Mouse (Mus musculus) lung, postnatal 10 days (tissue): ENCODE data around the gene Dusp1.

Experiments used
- DNase-seq: peaks from one replicate; pipeline ENCODE4 v3.0.0; 2021

Gene Dusp1

DNA sequence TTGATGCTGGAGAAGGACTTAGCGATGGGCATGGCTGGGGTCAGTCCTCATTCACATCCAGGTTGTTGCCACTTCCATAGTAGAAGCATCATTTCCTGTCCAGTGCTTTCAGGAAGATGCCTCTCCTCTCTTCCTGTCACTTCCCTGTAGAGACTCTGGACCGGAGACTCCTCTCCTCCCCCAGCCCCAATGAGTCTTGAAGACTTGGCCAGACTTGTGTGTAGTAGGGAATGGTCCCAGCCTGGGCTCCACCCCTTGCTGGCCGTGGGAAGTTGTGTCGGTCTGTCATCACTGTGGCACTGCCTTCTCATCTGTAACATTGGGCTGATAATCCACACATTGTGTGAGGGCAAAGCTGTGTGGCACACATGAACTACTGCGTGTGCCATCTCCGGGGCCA, 21.7 kb upstream of the Dusp1 start:
- DNase-seq: peak; percentile 73

- no peak for DNase-seq
Measured at GRCm38 (mm10) chr17:26583056-26583455, 21.1 kb upstream of the Dusp1 start.

DNA sequence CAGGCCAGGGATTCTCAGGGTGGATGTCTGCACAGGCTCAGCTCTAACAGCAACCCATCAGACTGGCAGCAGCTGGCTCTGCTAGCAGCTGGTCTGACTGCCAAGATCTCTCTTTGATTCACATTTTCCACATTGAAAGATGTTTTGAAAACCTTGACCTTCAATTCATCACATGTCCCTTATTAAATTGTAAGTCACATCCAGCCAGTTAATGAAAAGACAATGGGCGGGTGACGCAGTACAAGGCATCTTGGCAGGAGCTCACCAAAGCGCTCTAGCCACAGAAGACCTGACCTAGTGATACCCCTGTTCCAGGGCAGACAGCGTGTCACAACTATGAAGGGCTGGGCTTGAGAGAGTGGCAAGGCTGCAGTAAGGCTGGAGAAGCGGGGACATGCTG, 20.4 kb upstream of the Dusp1 start:
- DNase-seq: peak; percentile 79

DNA sequence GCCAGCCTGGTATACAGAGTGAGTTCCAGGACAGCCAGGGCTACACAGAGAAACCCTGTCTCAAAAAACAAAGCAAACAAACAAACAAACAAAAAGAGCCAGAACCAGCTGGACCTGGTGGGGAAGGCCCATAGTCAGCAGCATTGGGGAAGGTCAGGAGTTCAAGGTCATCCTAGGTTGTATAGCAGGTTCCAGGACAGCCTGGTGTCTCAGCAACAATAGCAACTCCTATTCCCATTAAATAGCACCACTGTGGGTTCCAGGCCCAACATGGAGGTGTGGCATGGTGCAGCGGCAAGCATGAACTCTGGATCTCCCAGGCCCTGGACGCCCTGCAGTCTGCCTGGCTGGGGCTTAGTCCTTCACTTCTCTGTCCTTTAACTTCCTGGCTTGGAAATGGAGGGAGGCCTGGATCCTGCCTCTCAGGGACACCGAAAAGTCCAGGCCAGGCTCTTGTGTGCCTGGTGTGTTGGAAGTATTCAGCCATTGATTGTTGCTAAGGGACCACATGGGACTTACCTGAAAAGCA, 19.0 kb upstream of the Dusp1 start:
- DNase-seq: no peak

- no peak for DNase-seq
Measured at GRCm38 (mm10) chr17:26579396-26579795, 17.5 kb upstream of the Dusp1 start.

DNA sequence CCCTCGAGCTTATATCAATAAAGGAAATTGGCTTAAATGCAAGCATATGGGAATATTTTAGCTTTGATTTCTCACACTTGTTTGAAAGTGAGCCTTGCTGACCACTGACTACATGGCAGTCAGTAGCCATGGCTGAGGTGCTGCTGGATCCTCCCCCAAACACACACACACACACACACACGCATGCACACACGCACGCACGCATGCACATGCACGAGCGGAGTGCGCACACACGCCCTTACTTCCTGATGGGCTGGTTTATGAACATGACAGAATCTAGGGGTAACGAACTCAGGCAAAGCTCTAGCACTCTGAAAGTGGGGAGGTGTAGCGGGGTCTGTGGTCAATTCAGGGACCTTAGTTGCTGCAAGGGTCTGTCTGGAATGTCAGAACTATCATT, 16.8 kb upstream of the Dusp1 start:
- DNase-seq: no peak

- no peak for DNase-seq
Measured at GRCm38 (mm10) chr17:26578162-26578561, 16.2 kb upstream of the Dusp1 start.

DNA sequence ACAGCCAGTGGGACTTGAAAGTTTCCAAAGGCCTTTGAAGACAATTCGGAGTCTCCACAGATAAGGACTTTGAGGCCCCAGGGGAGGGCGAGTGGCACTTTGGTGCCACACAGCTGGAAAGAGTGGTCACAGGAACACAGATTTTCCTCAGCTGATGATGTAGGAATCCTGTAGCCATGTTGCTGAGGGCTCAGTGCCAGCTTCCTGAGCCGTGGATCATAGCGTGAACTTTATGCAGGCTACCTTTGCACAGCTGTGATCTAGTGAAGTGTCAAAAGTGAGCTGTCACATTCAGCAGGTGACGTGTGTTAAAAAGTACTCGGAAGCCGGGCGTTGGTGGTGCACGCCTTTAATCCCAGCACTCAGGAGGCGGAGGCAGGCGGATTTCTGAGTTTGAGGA, 15.4 kb upstream of the Dusp1 start:
- no peak for DNase-seq

DNA sequence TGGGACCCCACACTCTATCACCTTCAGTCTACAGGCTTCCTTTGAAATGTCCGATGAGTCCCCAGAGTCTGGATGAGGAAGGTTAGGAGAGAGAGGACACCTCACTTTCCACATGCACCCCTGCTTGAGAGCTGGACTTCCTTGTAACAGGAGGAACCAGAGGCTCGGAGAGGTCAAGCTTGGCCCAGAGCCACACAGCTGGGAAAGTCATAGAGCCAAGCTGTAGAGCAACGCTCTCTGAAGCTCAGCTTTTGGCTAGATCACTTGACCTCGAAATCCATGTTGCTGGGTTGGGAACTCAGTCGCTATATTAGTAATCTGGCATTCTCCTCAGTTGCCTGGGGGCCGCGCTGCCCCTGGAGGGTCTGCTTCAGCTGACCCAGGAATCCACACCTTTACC, 14.9 kb upstream of the Dusp1 start:
- peak; percentile 70 for DNase-seq

- DNase-seq: no peak
Measured at GRCm38 (mm10) chr17:26575786-26576690, 14.1 kb upstream of the Dusp1 start.

- no peak for DNase-seq
Measured at GRCm38 (mm10) chr17:26574701-26575100, 12.8 kb upstream of the Dusp1 start.

DNA sequence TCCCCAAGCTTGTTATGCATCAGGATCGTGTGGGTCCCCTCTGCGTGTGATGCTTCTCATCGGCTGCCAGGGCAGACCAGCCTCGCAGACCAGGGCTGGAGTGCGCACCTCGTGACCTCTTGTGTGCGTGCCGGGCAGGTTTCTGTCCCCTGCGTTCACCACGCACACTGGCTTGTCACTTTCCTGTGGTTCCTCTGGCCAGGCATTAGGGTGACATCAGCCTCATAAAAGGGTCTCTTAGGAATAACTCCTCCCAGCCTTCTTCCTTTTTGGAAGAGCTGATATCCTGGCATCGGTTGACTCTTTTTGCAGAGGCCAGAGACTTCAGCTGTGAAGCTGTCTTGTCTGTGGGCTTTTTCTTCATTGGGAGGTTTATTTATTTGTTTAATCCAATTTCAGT, 12.2 kb upstream of the Dusp1 start:
- DNase-seq: no peak

GRCm38 (mm10) chr17:26572265-26572664, 10.3 kb upstream of the Dusp1 start:
- DNase-seq: no peak

GRCm38 (mm10) chr17:26571377-26571776, 9.4 kb upstream of the Dusp1 start:
- peak; percentile 53 for DNase-seq

DNA sequence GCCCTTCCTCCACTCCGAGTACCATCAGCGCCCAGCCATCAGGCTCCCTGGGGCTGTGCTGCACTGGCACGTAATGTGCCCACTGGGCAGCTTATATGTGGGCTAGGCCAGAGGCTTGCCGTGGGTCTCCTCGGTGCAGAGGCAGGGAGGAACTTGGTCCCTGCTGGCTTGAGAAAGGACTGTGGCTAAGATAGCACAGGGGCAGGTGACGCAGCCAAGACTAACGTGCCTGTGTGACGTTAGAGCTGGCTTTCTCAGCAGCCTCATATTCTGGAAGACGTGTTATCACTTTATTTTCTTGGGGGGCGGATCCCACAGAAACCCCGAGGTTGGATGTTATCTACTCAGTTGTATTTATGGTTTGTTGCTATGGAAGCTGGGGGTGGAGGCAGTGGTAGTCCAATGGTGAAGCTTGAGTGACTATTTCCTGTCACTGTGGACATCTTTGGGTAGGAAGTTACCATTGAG, 8.8 kb upstream of the Dusp1 start:
- DNase-seq: no peak

DNA sequence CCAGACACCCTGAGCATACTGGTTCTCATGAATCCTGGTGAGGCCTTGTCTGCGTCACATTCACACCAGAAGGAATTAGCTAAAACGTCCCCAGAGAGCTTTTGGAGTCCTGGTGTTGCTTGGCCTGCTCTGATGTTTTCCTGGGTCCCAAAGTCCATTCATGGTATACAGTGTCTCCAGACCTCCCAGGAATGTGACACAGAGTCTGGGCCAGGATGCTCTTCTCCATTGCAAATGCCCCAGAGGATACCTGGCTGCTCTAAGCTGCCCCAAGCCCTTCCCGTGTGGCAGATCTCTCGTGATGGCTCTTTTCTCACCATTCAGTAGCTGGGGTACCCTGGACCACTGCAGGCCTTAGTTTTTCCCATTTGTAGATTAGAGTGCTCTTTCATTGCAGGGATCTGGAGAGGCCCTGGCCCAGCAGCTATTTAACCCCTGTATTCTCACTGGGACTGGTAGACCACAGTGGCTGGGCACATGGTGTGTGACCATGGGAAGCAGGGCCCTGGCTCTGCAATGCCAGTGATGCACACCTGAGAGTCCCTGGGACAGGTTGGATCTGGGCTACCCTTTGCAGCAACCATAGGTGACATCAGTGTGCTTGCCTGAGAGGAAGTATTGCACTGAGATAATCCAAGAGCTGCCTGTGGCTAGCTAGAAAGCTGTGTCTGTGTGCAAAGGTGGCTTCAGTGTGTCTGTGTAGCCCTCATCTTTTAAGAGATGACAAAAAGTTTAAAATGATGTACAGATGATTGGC, 7.8 kb upstream of the Dusp1 start:
- DNase-seq: no peak

DNA sequence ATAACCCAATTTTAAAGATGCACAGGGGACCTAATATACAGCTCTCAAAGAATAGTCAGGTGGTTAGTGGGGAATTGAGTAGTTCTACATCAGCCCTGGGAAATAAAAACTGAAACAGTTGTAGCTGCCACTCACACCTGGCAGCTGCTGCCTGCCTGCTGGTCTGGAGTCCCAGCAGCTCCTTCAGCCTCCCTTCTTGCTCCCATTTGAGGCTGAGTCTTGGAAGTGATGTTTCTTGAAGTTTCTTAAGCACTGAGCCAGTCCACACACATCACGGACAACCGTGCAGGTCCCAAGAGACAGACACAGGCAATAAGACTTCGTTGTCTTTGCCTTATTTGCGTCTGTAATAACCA, 5.9 kb upstream of the Dusp1 start:
- no peak for DNase-seq

DNA sequence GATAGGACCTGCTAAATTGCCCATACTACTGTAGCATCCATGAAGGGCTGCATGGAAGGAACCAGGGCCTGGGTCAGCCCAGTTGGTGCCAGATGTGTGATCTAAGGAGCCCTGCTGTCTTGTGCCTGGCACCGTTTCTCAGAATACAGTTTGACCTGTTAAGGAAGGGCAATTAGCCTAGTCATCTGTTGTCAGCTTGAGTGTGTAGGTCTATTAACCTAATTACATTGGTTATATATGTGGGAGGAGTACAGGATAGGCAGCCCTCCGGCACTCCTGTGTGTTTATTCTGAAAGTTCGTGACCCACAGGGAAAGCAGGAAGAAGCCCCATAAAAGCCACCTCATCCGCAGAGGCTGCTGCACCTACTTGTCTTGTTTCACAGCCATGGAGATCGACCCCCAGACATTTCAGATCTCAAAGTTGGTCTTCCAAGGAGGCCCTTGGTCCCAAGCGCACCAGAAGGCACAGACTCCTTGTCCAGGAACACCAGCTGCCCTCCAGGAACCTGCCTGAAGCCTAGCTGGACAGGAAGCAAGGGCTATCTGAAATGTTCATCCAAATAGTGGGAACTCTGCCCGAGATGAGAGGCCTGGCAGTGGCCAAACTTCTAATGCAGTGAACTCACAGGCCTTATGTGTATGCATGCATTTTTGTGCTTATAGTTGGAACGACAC, 5.4 kb upstream of the Dusp1 start:
- DNase-seq: no peak

DNA sequence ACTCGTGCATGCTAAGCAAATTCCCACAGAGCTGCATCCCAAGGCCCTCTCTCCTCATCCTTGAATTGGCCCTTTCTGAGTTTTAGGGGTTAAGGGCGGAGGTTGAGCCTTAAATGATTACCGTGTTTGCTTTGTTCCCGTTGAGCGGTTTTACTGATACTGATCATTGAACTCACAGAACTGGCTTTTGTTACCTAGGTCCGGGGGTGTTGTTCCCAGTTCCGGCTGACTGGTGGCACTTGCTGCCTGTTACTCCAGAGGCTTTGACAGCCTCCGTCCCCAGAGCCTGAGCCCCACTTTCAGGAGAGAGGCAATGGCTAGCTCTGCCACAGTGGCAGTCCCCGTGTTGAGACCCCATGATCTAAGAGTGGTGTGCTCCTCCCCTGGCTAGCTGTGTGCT, 2.5 kb upstream of the Dusp1 start:
- DNase-seq: no peak

GRCm38 (mm10) chr17:26563476-26563875, 1.5 kb upstream of the Dusp1 start:
- DNase-seq: no peak

- no peak for DNase-seq
Measured at GRCm38 (mm10) chr17:26562292-26562691, 364 bp upstream of the Dusp1 start.

- peak; percentile 96 for DNase-seq
Measured at GRCm38 (mm10) chr17:26561290-26561640, 663 bp downstream of the Dusp1 start, which contains the start of gene Ergic1. Ergic1 (plus strand) TSS chr17:26561489.

DNA sequence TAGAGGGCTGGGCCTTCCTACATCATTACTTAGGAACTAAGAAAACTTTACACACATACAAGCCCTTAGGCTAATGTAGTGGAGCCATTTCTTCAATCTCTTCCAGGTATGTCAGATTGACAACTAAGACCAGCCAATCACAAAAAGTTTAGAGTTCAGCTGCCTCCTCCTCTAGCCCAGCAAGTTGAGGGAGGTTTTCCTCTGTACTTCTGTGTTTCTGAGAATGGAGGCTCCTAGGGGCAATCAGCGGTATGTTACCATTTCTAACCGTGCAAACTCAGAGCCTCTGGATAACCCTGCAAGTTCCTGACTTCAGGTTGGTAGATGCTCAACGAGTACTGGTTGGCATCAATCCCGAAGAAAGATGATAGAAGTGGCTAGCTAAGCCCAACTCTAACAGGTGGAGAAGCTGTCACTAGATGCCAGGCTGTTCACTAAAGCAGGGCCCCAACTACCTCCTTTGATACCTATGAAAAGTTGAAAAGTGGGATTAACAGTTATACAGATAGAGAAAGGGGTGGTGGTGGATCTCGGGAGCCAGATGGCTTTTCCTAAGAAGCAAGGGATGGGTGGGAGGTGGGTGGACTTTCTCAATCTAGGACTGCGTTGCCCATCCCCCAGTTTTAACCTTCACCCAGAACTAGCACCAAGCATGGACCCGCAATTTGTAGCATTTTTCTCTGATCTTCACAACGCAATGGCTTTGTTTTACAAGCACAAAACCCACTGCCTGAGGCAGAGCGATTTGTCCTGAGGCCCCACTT, 1.2 kb downstream of the Dusp1 start:
- DNase-seq: no peak
